In genomic region chr2:116055686-116056620, GRCm38 (mm10) we compare ENCODE assay signal across 13 mouse cellular contexts. TPM values are rescaled to one million over a fixed set of nuclear protein-coding genes. Genes with fewer than 3 reads are reported as not detected.
DNase-seq lines count a peak whose midpoint lies in the region; ATAC-seq lines count a peak whose summit lies in the region.
"Had no signal": no experiment of that assay in that cellular context is flagged by ENCODE, and none has a peak within 500 bp of the region (broad histone marks: within the 10 kb centered on the region; RNA-seq: fewer than 3 reads in every experiment).

No protein-coding gene starts in this region.

- H3K36me3 ChIP-seq in heart, embryonic 12.5 days: peaks cover 34% of the 10 kb centered on the region
- H3K36me3 ChIP-seq in embryonic facial prominence, embryonic 11.5 days (replicated peaks; ENCODE audit: control insufficient read depth, insufficient read depth, low read depth, low read length): no peaks in the 10 kb centered on the region
- no peaks in the 10 kb centered on the region for H3K36me3 ChIP-seq in hindbrain, embryonic 11.5 days (ENCODE audit: control insufficient read depth, insufficient read depth, low read length)
- H3K36me3 ChIP-seq in midbrain, embryonic 15.5 days (replicated peaks): no peaks in the 10 kb centered on the region

- H3K27me3 ChIP-seq in heart, embryonic 12.5 days (replicated peaks): no peaks in the 10 kb centered on the region
- no peaks in the 10 kb centered on the region for H3K27me3 ChIP-seq in embryonic facial prominence, embryonic 11.5 days (ENCODE audit: control insufficient read depth, insufficient read depth, low read length)
- H3K27me3 ChIP-seq in hindbrain, embryonic 11.5 days (ENCODE audit: control insufficient read depth, insufficient read depth, low read length): no peaks in the 10 kb centered on the region
- H3K27me3 ChIP-seq in midbrain, embryonic 15.5 days (replicated peaks): peaks cover 15% of the 10 kb centered on the region

- peak overlapping the region; percentile 26 for H3K4me3 ChIP-seq in heart, embryonic 12.5 days
- no peak overlapping the region for H3K4me3 ChIP-seq in embryonic facial prominence, embryonic 11.5 days (ENCODE audit: low read depth, low read length)
- peak overlapping the region; percentile 90; the same call in 1 of the 2 replicates for H3K4me3 ChIP-seq in hindbrain, embryonic 11.5 days (ENCODE audit: low read depth, low read length)
- peak overlapping the region; percentile 51 for H3K4me3 ChIP-seq in midbrain, embryonic 15.5 days

- H3K9ac ChIP-seq in heart, embryonic 12.5 days: peak overlapping the region; percentile 61
- H3K9ac ChIP-seq in embryonic facial prominence, embryonic 11.5 days (replicated peaks; ENCODE audit: low read length): no peak overlapping the region
- no peak overlapping the region for H3K9ac ChIP-seq in hindbrain, embryonic 11.5 days (ENCODE audit: low read depth, low read length)
- peak overlapping the region; percentile 21 for H3K9ac ChIP-seq in midbrain, embryonic 15.5 days

- H3K9me3 ChIP-seq in heart, embryonic 12.5 days (replicated peaks): no peaks in the 10 kb centered on the region
- H3K9me3 ChIP-seq in embryonic facial prominence, embryonic 11.5 days (replicated peaks; ENCODE audit: control insufficient read depth, low read length): no peaks in the 10 kb centered on the region
- H3K9me3 ChIP-seq in hindbrain, embryonic 11.5 days (ENCODE audit: control insufficient read depth, low read length): no peaks in the 10 kb centered on the region
- no peaks in the 10 kb centered on the region for H3K9me3 ChIP-seq in midbrain, embryonic 15.5 days

- peak overlapping the region; percentile 53 for H3K4me2 ChIP-seq in heart, embryonic 12.5 days
- peak overlapping the region; percentile 23; the same call in 1 of the 2 replicates for H3K4me2 ChIP-seq in embryonic facial prominence, embryonic 11.5 days (ENCODE audit: low read depth, low read length)
- H3K4me2 ChIP-seq in hindbrain, embryonic 11.5 days (replicated peaks; ENCODE audit: low read depth, low read length): peak overlapping the region; percentile 66
- H3K4me2 ChIP-seq in midbrain, embryonic 15.5 days: peak overlapping the region; percentile 82

- H3K27ac ChIP-seq in heart, embryonic 12.5 days (ENCODE audit: poor library complexity, severe bottlenecking): 0 out of 2 replicates have a peak overlapping the region, but pooled peaks have one; percentile 13
- H3K27ac ChIP-seq in embryonic facial prominence, embryonic 11.5 days (replicated peaks; ENCODE audit: low read depth, low read length): no peak overlapping the region
- no peak overlapping the region for H3K27ac ChIP-seq in hindbrain, embryonic 11.5 days (ENCODE audit: low read depth, low read length)
- H3K27ac ChIP-seq in midbrain, embryonic 15.5 days: peak overlapping the region; percentile 51

- WGBS in heart, embryonic 12.5 days: 48% methylated on average over 13 of the region's 13 CpGs
- 60% methylated on average over 13 of the region's 13 CpGs for WGBS in embryonic facial prominence, embryonic 11.5 days
- 52% methylated on average over 13 of the region's 13 CpGs for WGBS in hindbrain, embryonic 11.5 days
- WGBS in midbrain, embryonic 15.5 days: 37% methylated on average over 13 of the region's 13 CpGs

- DNase-seq in heart, postnatal 4 days: no peak
- DNase-seq in embryonic facial prominence, embryonic 11.5 days (ENCODE audit: low spot score): no peak
- no peak for DNase-seq in hindbrain, embryonic 11.5 days (ENCODE audit: low spot score)
- DNase-seq in ovary, postnatal 14 days (ENCODE audit: low spot score): no peak
- no peak for DNase-seq in cerebellum, adult 11 months
- DNase-seq in cerebellum, postnatal 14 days: no peak
- DNase-seq: cerebellum, adult 2 months; right cerebral cortex, postnatal 25 days had no signal

- peaks cover 72% of the 10 kb centered on the region for H3K4me1 ChIP-seq in heart, embryonic 12.5 days (replicated peaks)
- no peaks in the 10 kb centered on the region; the same call in none of the 2 replicates for H3K4me1 ChIP-seq in embryonic facial prominence, embryonic 11.5 days (ENCODE audit: control insufficient read depth, insufficient read depth, low read length)
- H3K4me1 ChIP-seq in hindbrain, embryonic 11.5 days (replicated peaks; ENCODE audit: control insufficient read depth, insufficient read depth, low read length): peaks cover 9% of the 10 kb centered on the region
- peaks cover 19% of the 10 kb centered on the region for H3K4me1 ChIP-seq in midbrain, embryonic 15.5 days

- ATAC-seq in heart, embryonic 12.5 days (ENCODE audit: insufficient number of reproducible peaks, low FRiP score): no peak
- no peak for ATAC-seq in embryonic facial prominence, embryonic 11.5 days (replicated peaks; ENCODE audit: insufficient number of reproducible peaks, low FRiP score, low TSS enrichment, low read depth)
- peak; percentile 15; the same call in 1 of the 2 replicates for ATAC-seq in hindbrain, embryonic 11.5 days (ENCODE audit: low FRiP score)
- peak; percentile 73; the same call in 1 of the 2 replicates for ATAC-seq in midbrain, embryonic 15.5 days (replicated peaks)
- ATAC-seq: activated CD4-positive, CD25-positive, alpha-beta regulatory T cell, adult 4 months; CD4-positive, CD25-positive, alpha-beta regulatory T cell, adult 4 months had no signal

RNA-seq across cellular contexts. Expression of gene Meis2, which starts 9.7 kb away (rescaled TPM):
- 49.9 and 52.9 TPM in 2 replicates for polyA plus RNA-seq in heart, embryonic 12.5 days (2016; fragmentation: Nextera tagmentation; extraction: Ambion mirVana)
- 10 to 100 TPM; 33.2 to 36.6 TPM for total RNA-seq in heart, postnatal 4 days (2021)
- 58.8 and 65.3 TPM in 2 replicates for polyA plus RNA-seq in embryonic facial prominence, embryonic 11.5 days (2014; fragmentation: Nextera tagmentation; extraction: Ambion mirVana)
- 121 and 142 TPM in 2 replicates for polyA plus RNA-seq in hindbrain, embryonic 11.5 days (2014; fragmentation: Nextera tagmentation; extraction: Ambion mirVana)
- 74.1 and 86.9 TPM in 2 replicates for polyA plus RNA-seq in midbrain, embryonic 15.5 days (2015; fragmentation: Nextera tagmentation; extraction: Ambion mirVana)
- total RNA-seq: megakaryocyte-erythroid progenitor cell, adult 5-6 weeks had no signal
- polyA plus RNA-seq: CD4-positive, CD25-positive, alpha-beta regulatory T cell, adult 4 months had no signal

Comparison
In these comparisons a context has a peak if more than half of its experiments do, and no peak if none do; other contexts are left out.
1. ATAC-seq: peak in hindbrain, embryonic 11.5 days (single experiment) and midbrain, embryonic 15.5 days (single experiment); none in heart, embryonic 12.5 days (single experiment) and embryonic facial prominence, embryonic 11.5 days (single experiment).
2. H3K27ac ChIP-seq: peak in heart, embryonic 12.5 days (single experiment) and midbrain, embryonic 15.5 days (single experiment); none in embryonic facial prominence, embryonic 11.5 days (single experiment) and hindbrain, embryonic 11.5 days (single experiment).
3. H3K4me2 ChIP-seq: peak in every context shown above with its lines; median percentile 82 in midbrain, embryonic 15.5 days; 66 in hindbrain, embryonic 11.5 days; 53 in heart, embryonic 12.5 days; 23 in embryonic facial prominence, embryonic 11.5 days.
4. H3K9ac ChIP-seq: peak in heart, embryonic 12.5 days (single experiment) and midbrain, embryonic 15.5 days (single experiment); none in embryonic facial prominence, embryonic 11.5 days (single experiment) and hindbrain, embryonic 11.5 days (single experiment).